In the genomic region with DNA sequence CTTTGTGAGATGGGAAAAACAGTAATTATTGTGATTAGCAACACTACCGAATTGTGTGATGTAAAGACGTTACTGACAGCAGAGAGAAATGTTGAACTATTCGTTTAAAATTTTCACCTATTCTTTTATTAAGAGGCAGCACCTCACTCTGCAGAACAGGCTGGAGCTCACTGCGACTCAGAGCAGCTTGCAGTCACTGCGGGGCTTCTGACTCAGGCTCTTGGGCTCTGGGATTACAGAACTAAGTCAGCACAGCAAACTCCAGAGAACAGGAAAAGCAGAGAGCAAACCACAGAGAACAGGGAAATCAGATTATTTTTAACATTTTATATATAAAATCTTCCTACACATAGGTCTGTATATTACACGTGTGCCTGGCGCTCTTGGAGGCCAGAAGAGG, we compare ENCODE assay signal across 29 mouse cellular contexts. TPM values are rescaled to one million over a fixed set of nuclear protein-coding genes. Genes with fewer than 3 reads are reported as not detected.
DNase-seq lines count a peak whose midpoint lies in the region; ATAC-seq and TF ChIP-seq lines count a peak whose summit lies in the region.
"Had no signal": no experiment of that assay in that cellular context is flagged by ENCODE, and none has a peak within 500 bp of the region (broad histone marks: within the 10 kb centered on the region; RNA-seq: fewer than 3 reads in every experiment).

No protein-coding gene starts in this region.

- 0 out of 2 replicates have a peak, but pooled peaks cover 4% of the 10 kb centered on the region for H3K36me3 ChIP-seq in intestine, embryonic 15.5 days
- H3K36me3 ChIP-seq: embryonic facial prominence, embryonic 15.5 days; hindbrain, embryonic 15.5 days had no signal

- H3K9ac ChIP-seq in intestine, embryonic 15.5 days, result no peak overlapping the region
- H3K9ac ChIP-seq: embryonic facial prominence, embryonic 12.5 days; embryonic facial prominence, embryonic 15.5 days; forebrain, embryonic 12.5 days; hindbrain, embryonic 12.5 days; hindbrain, embryonic 15.5 days had no signal

- no peak for TF ChIP-seq CTCF in cerebellum, adult 2 months (IDR thresholded peaks at IDR 0.05; ENCODE audit: borderline replicate concordance, insufficient read depth, low read depth, low read length)
- no peak for TF ChIP-seq CTCF in layer of hippocampus, adult 2 months (conservative IDR thresholded peaks at IDR 0.05)

- DNase-seq in cerebellum, adult 2 months, result peak in 1 of 2 experiments; percentile 66
- DNase-seq in cerebellum, adult 11 months, result no peak
- DNase-seq in layer of hippocampus, adult 2 months (ENCODE audit: low spot score in 2 of 2), result no peak
- DNase-seq in layer of hippocampus, adult 11-12 months (ENCODE audit: low spot score), result no peak
- peak; percentile 83 for DNase-seq in brain, adult 2 months (ENCODE audit: low read depth, low spot score)
- DNase-seq: adrenal gland, adult 2 months; adrenal gland, postnatal 14 days; B cell, adult 2 months; cerebellum, adult 9-11 months; gastrocnemius, postnatal 10 days; gastrocnemius, postnatal 36 days; kidney, adult 11 months had no signal

- peaks cover 65% of the 10 kb centered on the region for H3K4me1 ChIP-seq in cerebellum, adult 2 months (ENCODE audit: control insufficient read depth, insufficient read depth, low read length)
- H3K4me1 ChIP-seq in intestine, embryonic 15.5 days (replicated peaks), result peaks cover 21% of the 10 kb centered on the region

- H3K9me3 ChIP-seq in intestine, embryonic 15.5 days, result no peaks in the 10 kb centered on the region
- H3K9me3 ChIP-seq: embryonic facial prominence, embryonic 12.5 days; embryonic facial prominence, embryonic 15.5 days; forebrain, embryonic 12.5 days; hindbrain, embryonic 12.5 days; hindbrain, embryonic 15.5 days had no signal

- WGBS in cerebellum, adult 2 months, result 34% methylated on average over 7 of the region's 7 CpGs
- 84% methylated on average over 7 of the region's 7 CpGs for WGBS in intestine, embryonic 15.5 days

- no peaks in the 10 kb centered on the region for H3K27me3 ChIP-seq in cerebellum, adult 2 months (ENCODE audit: control insufficient read depth, insufficient read depth, low read length)
- no peaks in the 10 kb centered on the region for H3K27me3 ChIP-seq in intestine, embryonic 15.5 days (replicated peaks)
- H3K27me3 ChIP-seq: CH12.LX; embryonic facial prominence, embryonic 12.5 days; embryonic facial prominence, embryonic 15.5 days; forebrain, embryonic 12.5 days; hindbrain, embryonic 12.5 days; hindbrain, embryonic 15.5 days had no signal

- H3K4me3 ChIP-seq in cerebellum, adult 2 months (replicated peaks; ENCODE audit: insufficient read depth, low read depth, low read length), result no peak overlapping the region
- no peak overlapping the region for H3K4me3 ChIP-seq in layer of hippocampus, adult 2 months
- no peak overlapping the region for H3K4me3 ChIP-seq in intestine, embryonic 15.5 days (replicated peaks)
- H3K4me3 ChIP-seq: embryonic facial prominence, embryonic 12.5 days; embryonic facial prominence, embryonic 15.5 days; forebrain, embryonic 12.5 days; hindbrain, embryonic 12.5 days; hindbrain, embryonic 15.5 days had no signal

- no peak for TF ChIP-seq POLR2A in cerebellum, adult 2 months (IDR thresholded peaks at IDR 0.05; ENCODE audit: borderline replicate concordance, insufficient read depth, low read length)

- peak overlapping the region; percentile 63; the same call in 1 of the 2 replicates for H3K27ac ChIP-seq in cerebellum, adult 2 months (ENCODE audit: insufficient read depth, low read length)
- H3K27ac ChIP-seq in layer of hippocampus, adult 2 months, result peak overlapping the region; percentile 88
- H3K27ac ChIP-seq in intestine, embryonic 15.5 days, result no peak overlapping the region
- H3K27ac ChIP-seq: embryonic facial prominence, embryonic 12.5 days; embryonic facial prominence, embryonic 15.5 days; hindbrain, embryonic 12.5 days; hindbrain, embryonic 15.5 days had no signal

- H3K4me2 ChIP-seq in intestine, embryonic 15.5 days (replicated peaks), result no peak overlapping the region
- H3K4me2 ChIP-seq: embryonic facial prominence, embryonic 12.5 days; embryonic facial prominence, embryonic 15.5 days; forebrain, embryonic 12.5 days; heart, embryonic 11.5 days; hindbrain, embryonic 12.5 days; hindbrain, embryonic 15.5 days had no signal

- ATAC-seq in intestine, embryonic 15.5 days, result no peak
- ATAC-seq: forebrain, embryonic 16.5 days had no signal

RNA-seq across cellular contexts. Expression of a gene that starts 13.7 kb away (rescaled TPM):
- 336 and 366 TPM in 2 replicates for polyA plus RNA-seq in cerebellum, adult 2 months (2012; rRNA removed)
- total RNA-seq in layer of hippocampus, adult 2 months (2021), result 100 to 1,000 TPM; 462 to 510 TPM
- 71.2 and 71.7 TPM in 2 replicates for polyA plus RNA-seq in intestine, embryonic 15.5 days (2015; fragmentation: Nextera tagmentation; extraction: Ambion mirVana)

RNA-seq across cellular contexts. Expression of a gene that starts 25.4 kb away (rescaled TPM):
- 0.16 TPM in 2 replicates for polyA plus RNA-seq in cerebellum, adult 2 months (2012; rRNA removed)
- total RNA-seq in layer of hippocampus, adult 2 months (2021), result not detected
- not detected in 2 replicates for polyA plus RNA-seq in intestine, embryonic 15.5 days (2015; fragmentation: Nextera tagmentation; extraction: Ambion mirVana)
- total RNA-seq: adrenal gland, adult 2 months; adrenal gland, postnatal 14 days; adrenal gland, postnatal 4 days; CH12.LX; G1E; gastrocnemius, postnatal 10 days; gastrocnemius, postnatal 36 days; granulocyte monocyte progenitor cell, adult 5-6 weeks; hematopoietic stem cell, adult 5-6 weeks had no signal
- polyA plus RNA-seq: adrenal gland, adult 2 months; brain, embryonic 14.5 days; embryonic facial prominence, embryonic 12.5 days; embryonic facial prominence, embryonic 15.5 days; forebrain, embryonic 12.5 days; forebrain, embryonic 16.5 days; G1E; heart, embryonic 11.5 days; heart, embryonic 14.5 days; heart, postnatal 0 days; hindbrain, embryonic 12.5 days; hindbrain, embryonic 15.5 days; intestine, embryonic 14.5 days had no signal

RNA-seq across cellular contexts. Expression of a gene that starts 26.9 kb away (rescaled TPM):
- 479 and 488 TPM in 2 replicates for polyA plus RNA-seq in cerebellum, adult 2 months (2012; rRNA removed)
- total RNA-seq in layer of hippocampus, adult 2 months (2021), result 100 to 1,000 TPM; 495 to 504 TPM
- 973 and 1,022 TPM in 2 replicates for polyA plus RNA-seq in intestine, embryonic 15.5 days (2015; fragmentation: Nextera tagmentation; extraction: Ambion mirVana)

RNA-seq across cellular contexts. Expression of a gene that starts 44.0 kb away (rescaled TPM):
- polyA plus RNA-seq in cerebellum, adult 2 months (2012; rRNA removed), result 98.9 and 104 TPM in 2 replicates
- 10 to 100 TPM; 61.6 to 66.1 TPM for total RNA-seq in layer of hippocampus, adult 2 months (2021)
- 29.7 and 38.2 TPM in 2 replicates for polyA plus RNA-seq in intestine, embryonic 15.5 days (2015; fragmentation: Nextera tagmentation; extraction: Ambion mirVana)

RNA-seq across cellular contexts. Expression of a gene that starts 45.7 kb away (rescaled TPM):
- 228 and 244 TPM in 2 replicates for polyA plus RNA-seq in cerebellum, adult 2 months (2012; rRNA removed)
- 100 to 1,000 TPM; 321 to 335 TPM for total RNA-seq in layer of hippocampus, adult 2 months (2021)
- 2.6 and 2.7 TPM in 2 replicates for polyA plus RNA-seq in intestine, embryonic 15.5 days (2015; fragmentation: Nextera tagmentation; extraction: Ambion mirVana)
- total RNA-seq: granulocyte monocyte progenitor cell, adult 5-6 weeks; hematopoietic stem cell, adult 5-6 weeks had no signal
- polyA plus RNA-seq: G1E had no signal
